Mouse (Mus musculus) kidney, postnatal 36 days (tissue): Measurements from ENCODE around the gene Nin.
A peak's percentile ranks its signal among the peaks of the same experiment; 100 is the strongest.

Source experiments
- DNase-seq, 2 experiments: peaks; one replicate each; pipeline ENCODE4 v3.0.0; 2021 to 2022; ENCODE audit warnings: mixed read lengths in 2 of 2

The Nin gene

GRCm38 (mm10) chr12:70082485-70082884, 31.0 kb downstream of the Nin start:
- DNase-seq, result no peak

GRCm38 (mm10) chr12:70078471-70079025, 35.0 kb downstream of the Nin start:
- DNase-seq, result no peak

- no peak for DNase-seq
Measured at GRCm38 (mm10) chr12:70076493-70076892, 37.0 kb downstream of the Nin start.

- DNase-seq, result no peak
Measured at GRCm38 (mm10) chr12:70075001-70075400, 38.5 kb downstream of the Nin start.

DNA sequence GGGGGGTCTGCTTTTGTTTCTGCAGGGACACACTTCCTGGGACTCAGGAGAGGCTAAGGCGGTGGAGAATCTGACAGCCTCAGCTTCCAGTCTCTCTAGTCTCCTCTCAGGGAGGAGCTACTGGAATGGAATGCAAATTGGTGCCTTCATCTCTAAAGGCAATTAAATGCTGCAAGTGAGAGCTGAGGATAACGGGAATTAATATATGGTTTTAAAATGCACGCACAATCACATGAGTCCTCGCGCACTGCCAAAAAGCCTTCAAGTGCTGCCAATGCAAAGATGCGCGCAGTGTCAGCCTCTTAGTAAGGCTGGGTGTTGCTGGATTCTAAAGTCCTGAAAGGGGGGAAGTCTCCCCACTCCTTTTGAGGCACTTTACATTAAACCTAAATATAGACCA, 42.6 kb downstream of the Nin start:
- no peak for DNase-seq

DNA sequence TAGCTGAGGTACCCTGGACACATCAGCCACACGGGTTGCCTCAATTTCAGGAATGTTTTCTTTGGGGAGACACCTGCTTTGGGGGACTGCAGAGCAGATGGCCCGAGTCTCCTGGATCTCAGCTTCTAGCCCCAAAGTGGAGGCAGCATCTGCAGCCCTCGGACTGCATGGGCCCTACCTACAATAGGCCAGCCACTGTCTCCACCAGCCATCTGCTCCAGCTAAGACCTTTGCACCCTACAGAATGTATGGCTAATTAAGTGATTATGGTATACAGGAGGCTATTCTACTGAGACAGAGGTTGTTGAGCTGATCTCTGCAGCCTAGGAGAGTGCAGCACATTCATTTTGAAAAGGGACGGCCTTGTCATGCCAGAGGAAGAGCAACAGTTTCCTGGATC, 43.2 kb downstream of the Nin start:
- no peak for DNase-seq

GRCm38 (mm10) chr12:70068647-70069257, 44.8 kb downstream of the Nin start:
- DNase-seq, result no peak

DNA sequence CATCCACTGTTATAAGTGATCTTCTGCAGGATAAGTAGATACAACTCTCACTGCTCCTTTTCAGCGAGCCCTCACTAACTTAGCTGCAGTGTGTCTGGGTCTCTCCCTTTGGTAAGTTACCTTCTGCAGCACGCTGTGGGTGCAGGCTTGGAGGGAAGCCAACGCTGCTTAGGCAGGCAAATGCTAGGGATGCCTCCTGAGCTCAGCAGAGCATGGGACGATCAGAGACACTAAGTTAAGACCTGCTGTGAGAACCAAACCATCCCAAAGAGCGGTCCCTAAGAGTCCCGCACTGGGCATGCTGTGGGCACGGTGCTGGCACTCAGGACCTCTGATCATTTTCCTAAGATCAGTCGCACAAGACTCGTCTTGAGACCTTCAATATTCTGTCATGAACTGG, 45.7 kb downstream of the Nin start:
- DNase-seq, result peak; percentile 14 to 65

DNA sequence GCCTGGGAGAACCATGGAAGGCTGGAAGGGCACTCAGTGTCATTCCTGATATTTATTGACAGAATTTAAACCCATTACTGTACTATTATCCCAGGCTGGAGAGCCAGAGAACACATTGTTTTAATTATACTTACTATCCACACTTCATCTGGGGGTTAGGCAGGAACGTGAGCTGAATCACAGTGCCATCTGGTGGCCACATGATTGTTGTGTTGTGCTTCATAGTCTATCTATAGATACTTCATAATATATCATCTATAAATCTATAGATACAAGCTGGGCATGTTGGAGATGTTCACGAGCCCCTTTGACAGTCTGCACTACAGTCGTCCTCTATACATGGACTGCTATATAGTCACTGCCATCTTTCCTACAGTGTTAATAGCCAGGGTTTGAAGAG, 51.4 kb downstream of the Nin start:
- DNase-seq, result peak; percentile 47 to 83

DNA sequence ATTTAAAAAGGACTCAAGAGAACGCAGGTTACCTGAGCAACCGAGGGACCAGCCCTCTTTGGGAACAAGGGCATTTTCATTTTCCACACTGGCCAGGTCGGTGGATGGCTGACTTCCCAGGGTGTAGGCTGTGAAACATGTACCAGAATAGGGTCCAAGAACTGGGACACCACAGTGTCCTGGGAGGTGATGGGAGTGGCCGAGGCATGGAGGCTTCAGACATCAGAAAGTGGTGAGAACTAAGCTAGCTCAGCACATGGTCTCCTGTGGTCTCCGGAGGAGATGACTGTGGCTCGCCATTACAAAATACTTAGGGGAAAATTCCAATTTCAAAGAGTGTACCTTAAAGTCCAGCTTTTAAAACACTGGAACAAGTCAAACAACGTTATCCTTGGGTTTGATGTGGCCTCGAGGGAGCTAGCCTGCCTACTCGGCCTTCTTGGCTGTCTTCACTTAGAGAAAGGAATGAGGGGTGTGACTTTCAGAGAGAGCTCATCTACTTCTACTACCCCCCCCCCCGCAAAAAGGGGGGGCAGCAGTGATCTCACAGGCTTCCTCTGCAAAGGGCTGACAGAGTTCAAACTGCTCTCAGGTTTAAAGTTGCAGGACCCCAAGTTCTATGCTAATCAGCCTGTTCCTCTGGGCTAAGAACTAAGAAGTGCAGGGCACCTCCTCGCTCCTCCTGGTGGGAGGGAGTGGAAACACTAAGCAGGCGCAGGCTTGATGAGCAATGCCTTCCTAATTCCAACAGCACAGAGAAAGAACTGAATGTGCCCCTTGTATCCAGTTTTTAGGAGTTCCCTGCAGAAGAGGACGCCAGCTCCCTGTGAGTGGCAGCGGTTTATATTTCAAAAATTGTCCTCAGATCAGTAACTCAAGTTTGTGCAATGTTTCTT, 54.3 kb downstream of the Nin start:
- DNase-seq, result peak; percentile 17 to 29

GRCm38 (mm10) chr12:70050699-70051098, 62.8 kb downstream of the Nin start:
- DNase-seq, result peak; percentile 37 to 65

- no peak for DNase-seq
Measured at GRCm38 (mm10) chr12:70048741-70049140, 64.8 kb downstream of the Nin start.

DNA sequence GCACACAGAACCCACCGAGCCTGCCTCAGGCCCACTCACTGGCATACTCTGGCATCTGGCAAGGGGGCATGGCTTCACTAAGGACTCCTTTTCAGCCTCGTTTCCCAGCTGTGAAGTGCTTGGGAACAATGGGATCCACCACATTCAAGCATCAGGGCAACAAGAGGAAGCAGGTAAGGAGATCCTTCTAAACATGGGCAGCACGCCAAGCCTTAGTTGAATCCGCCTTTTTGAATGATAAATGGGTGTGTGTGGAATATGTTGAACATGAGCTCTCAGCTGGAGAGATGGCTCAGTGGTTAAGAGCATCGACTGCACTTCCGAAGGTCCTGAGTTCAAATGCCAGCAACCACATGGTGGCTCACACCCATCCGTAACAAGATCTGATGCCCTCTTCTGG, 66.2 kb downstream of the Nin start:
- peak in 1 of 2 experiments; percentile 38 for DNase-seq

DNA sequence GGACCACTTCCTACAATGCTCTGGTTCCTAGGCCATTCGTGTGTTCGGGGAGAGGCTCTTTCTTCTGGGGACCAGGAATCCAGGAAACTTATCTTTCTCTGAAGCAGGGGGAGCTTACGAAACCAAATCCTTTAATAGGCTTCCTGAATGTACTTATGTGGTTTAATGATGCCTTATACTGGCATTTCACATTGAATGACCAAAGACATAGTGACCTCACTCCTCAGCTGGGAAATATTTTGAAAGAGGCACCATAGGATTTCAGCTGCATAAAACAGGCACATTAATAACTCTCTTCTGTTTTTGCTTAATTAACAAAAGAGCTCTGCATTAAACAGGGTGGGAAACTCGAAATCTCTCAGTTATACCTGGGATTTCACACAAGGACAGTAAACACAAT, 69.2 kb downstream of the Nin start:
- DNase-seq, result no peak

DNA sequence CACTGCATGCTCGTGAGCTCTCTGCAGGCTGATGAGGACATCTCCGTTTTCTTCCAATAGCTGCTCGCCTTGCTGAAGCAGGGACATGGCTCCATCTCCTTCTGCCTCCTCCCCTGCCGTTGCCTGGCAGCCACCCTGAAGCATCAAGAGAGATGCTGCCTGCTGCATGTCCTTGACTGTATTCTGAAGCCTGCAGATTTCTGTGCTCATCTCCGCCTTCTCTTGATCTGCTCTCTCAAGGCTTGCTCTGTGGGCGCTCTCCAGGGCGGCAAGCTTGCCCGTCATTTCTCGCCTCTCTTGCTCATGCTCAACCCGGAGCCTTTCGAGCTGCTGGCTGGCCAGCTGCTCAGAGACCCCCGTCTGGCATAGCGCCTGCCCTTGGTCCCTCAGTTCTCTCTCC, 70.1 kb downstream of the Nin start:
- no peak for DNase-seq

DNA sequence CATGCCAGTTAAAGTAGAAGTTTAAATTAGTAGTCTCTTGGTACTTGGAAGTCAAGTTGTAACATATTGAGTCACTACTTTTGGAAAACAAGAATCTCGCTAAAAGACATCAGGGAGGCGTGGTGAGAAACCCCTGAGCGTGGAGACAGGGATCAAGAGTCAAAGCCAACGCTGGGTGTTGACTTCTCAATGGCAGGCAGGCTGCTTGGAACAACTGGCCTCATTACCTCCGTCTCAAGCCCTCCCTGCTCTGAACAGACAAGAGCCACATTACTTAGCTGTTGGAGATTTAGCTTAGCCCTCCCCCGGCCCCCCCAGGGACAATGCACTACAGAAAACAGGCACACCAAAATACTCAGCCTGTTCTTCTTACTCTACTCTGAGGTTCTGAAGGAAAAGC, 72.5 kb downstream of the Nin start:
- DNase-seq, result no peak

GRCm38 (mm10) chr12:70036722-70037305, 76.7 kb downstream of the Nin start:
- DNase-seq, result no peak

DNA sequence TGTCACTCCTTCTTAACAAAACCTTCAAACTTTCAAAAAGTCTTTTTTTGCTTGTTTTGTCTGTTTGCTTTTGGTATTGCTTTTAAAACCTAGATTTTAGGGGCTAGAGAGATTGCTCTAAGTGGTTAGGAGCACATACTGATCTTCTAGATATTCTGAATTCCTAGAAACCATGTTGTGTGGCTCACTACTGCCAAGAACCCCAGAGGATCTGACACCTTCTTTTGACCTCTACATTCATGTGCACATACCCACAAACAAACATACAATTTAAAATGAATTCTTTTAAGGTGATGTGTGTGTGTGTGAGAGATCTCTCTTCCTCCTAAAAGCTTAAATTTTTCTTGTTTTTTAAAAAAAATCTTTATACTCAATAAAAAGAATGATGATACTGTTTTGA, 87.3 kb downstream of the Nin start:
- DNase-seq, result no peak

GRCm38 (mm10) chr12:70025431-70025830, 88.1 kb downstream of the Nin start:
- no peak for DNase-seq

GRCm38 (mm10) chr12:70023580-70023979, 89.9 kb downstream of the Nin start:
- DNase-seq, result no peak

DNA sequence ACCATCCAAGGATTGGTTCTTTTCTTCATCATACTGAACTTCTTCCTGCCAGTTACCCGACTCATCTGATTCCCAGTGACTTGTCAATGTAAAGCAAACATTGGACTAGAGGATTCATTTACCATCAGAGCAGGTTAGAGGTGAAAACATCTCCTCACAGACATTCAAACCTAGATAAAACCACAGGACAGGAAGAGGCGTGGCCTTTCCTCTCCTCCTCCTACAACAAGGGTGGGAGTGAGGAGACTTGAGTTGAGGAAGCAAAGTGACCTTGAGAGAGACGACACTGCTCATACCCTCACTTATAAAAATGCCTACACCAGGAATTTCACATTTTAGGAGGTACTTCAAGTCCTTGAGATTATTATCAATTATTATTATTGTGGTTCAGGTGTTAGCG, 95.4 kb downstream of the Nin start:
- no peak for DNase-seq

- DNase-seq, result no peak
Measured at GRCm38 (mm10) chr12:70015936-70016335, 97.6 kb downstream of the Nin start.

DNA sequence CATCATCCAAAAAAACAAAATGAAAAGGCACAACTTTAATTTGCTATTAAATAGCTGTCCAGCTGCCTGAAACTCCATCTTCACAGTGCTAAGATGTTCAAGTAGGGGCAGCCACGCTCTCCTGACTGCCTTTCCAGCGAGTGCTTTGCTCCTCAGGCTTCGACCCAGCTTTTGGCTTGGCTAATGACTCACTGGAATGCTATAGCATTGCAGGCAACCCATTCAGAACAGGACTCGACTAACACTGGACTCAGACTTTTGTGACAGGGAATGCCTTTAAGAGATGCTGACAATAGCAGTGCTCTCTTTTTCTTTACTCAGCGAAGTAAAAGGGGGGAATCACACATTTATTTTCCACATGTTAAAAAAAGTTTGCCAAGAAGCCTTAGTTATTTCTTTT, 101.8 kb downstream of the Nin start:
- no peak for DNase-seq

DNA sequence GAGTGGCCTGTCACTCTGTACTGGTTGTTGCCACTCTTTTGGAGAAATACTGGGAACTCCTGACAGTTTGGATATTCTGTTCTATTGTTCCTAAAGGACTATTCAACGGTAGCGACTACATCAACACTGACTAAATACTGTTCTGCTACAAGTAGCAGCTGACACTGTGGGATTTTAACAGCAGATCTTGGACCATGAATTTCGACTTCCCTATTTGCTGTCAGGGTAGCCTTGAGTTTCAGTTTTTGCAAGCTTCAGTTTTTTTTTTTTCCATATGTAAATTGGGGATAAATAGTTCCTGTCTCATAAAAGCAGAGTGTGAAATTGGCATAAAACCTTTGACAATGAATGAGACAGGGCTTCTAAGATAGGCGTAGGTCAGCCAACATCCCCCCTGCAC, 103.2 kb downstream of the Nin start:
- DNase-seq, result no peak
